ENCODE assay signal across 27 mouse cellular contexts in the genomic region with DNA sequence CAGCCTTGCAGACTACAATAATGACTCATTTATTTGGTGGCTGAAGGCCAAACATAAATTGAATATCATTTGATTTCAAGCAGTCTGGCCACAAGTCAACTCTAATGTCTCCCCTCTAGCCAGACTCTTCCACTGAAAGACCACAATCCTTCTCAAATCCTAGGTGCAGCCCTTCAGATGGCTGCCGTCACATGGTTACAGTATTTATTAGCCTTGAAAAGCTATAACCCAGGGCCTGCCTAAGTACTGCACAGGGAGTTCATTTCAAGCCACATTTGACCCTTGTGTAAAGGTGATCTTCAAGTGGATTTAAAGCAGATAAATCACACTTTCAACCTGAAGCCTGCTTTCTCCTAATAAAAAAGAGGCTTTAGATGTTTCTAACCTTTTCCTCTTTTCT. TPM values are rescaled to one million over a fixed set of nuclear protein-coding genes. Genes with fewer than 3 reads are reported as not detected.
DNase-seq lines count a peak whose midpoint lies in the region; ATAC-seq and TF ChIP-seq lines count a peak whose summit lies in the region.
"Had no signal": no experiment of that assay in that cellular context is flagged by ENCODE, and none has a peak within 500 bp of the region (broad histone marks: within the 10 kb centered on the region; RNA-seq: fewer than 3 reads in every experiment).

No protein-coding gene starts in this region.

- peak; percentile 17 for DNase-seq in embryo, embryonic 10.5 days (ENCODE audit: low spot score)
- DNase-seq in embryo, embryonic 9.5 days (ENCODE audit: extremely low spot score), result no peak
- no peak for DNase-seq in layer of hippocampus, adult 2 months (ENCODE audit: low spot score in 2 of 2)
- DNase-seq in layer of hippocampus, adult 18-20 months (ENCODE audit: low spot score in 2 of 2), result no peak
- DNase-seq in NIH3T3 (ENCODE audit: low read depth), result peak; percentile 40
- DNase-seq in left cerebral cortex, adult 18-20 months (ENCODE audit: low spot score in 2 of 2), result no peak
- DNase-seq: cerebellum, adult 9-11 months; gastrocnemius, postnatal 25 days; heart, postnatal 10 days; kidney, adult 18-20 months; layer of hippocampus, postnatal 36 days; thymus, postnatal 14 days had no signal

- TF ChIP-seq CTCF in layer of hippocampus, adult 2 months (conservative IDR thresholded peaks at IDR 0.05), result no peak

- WGBS in neural tube, embryonic 14.5 days, result 34% methylated on average over 1 of the region's 1 CpGs

- H3K4me2 ChIP-seq in neural tube, embryonic 14.5 days (ENCODE audit: low read depth, low read length), result no peak overlapping the region
- H3K4me2 ChIP-seq: heart, embryonic 11.5 days had no signal

- no peaks in the 10 kb centered on the region for H3K9me3 ChIP-seq in neural tube, embryonic 14.5 days (ENCODE audit: control insufficient read depth, low read length)

- H3K4me1 ChIP-seq in neural tube, embryonic 14.5 days (ENCODE audit: control insufficient read depth, insufficient read depth, low read length), result no peaks in the 10 kb centered on the region

- no peak overlapping the region for H3K4me3 ChIP-seq in layer of hippocampus, adult 2 months
- no peak overlapping the region for H3K4me3 ChIP-seq in neural tube, embryonic 14.5 days (ENCODE audit: low read depth, low read length)
- H3K4me3 ChIP-seq: erythroblast, embryonic 14.5 days had no signal

- no peaks in the 10 kb centered on the region for H3K36me3 ChIP-seq in neural tube, embryonic 14.5 days (ENCODE audit: control insufficient read depth, insufficient read depth, low read length)
- H3K36me3 ChIP-seq: G1E had no signal

- peak; percentile 50; the same call in 1 of the 2 replicates for ATAC-seq in neural tube, embryonic 14.5 days (ENCODE audit: low read depth)
- ATAC-seq: forebrain, embryonic 14.5 days had no signal

- no peaks in the 10 kb centered on the region for H3K27me3 ChIP-seq in neural tube, embryonic 14.5 days (ENCODE audit: control insufficient read depth, insufficient read depth, low read length)

- peak overlapping the region; percentile 48; the same call in 1 of the 2 replicates for H3K27ac ChIP-seq in layer of hippocampus, adult 2 months
- H3K27ac ChIP-seq in neural tube, embryonic 14.5 days (ENCODE audit: low read depth, low read length), result no peak overlapping the region
- H3K27ac ChIP-seq: kidney, postnatal 0 days; liver, embryonic 14.5 days; macrophage had no signal

- no peak overlapping the region for H3K9ac ChIP-seq in neural tube, embryonic 14.5 days (replicated peaks; ENCODE audit: low read depth, low read length)
- H3K9ac ChIP-seq: liver, embryonic 14.5 days had no signal

RNA-seq across cellular contexts. Expression of a gene that starts 37.7 kb away (rescaled TPM):
- not detected for total RNA-seq in layer of hippocampus, adult 2 months (2021)
- total RNA-seq in layer of hippocampus, adult 18-20 months (2021), result not detected
- not detected in 2 replicates for polyA plus RNA-seq in neural tube, embryonic 14.5 days (2014; fragmentation: Nextera tagmentation; extraction: Ambion mirVana)
- not detected for total RNA-seq in left cerebral cortex, adult 18-20 months (2021)
- total RNA-seq: adrenal gland, adult 18-20 months; G1E; gastrocnemius, postnatal 25 days; heart, postnatal 10 days; layer of hippocampus, postnatal 36 days; left cerebral cortex, postnatal 25 days had no signal
- polyA plus RNA-seq: erythroblast, embryonic 14.5 days; forebrain, embryonic 14.5 days; G1E; heart, embryonic 11.5 days; kidney, postnatal 0 days; limb, embryonic 14.5 days; liver, embryonic 14.5 days; lung, embryonic 16.5 days; macrophage; neural tube, embryonic 11.5 days; small intestine, adult 2 months; testis, adult 2 months had no signal

Comparison
In these comparisons a context has a peak if more than half of its experiments do, and no peak if none do; other contexts are left out.
1. DNase-seq: peak in embryo, embryonic 10.5 days (single experiment) and NIH3T3 (single experiment); none in embryo, embryonic 9.5 days (single experiment), layer of hippocampus, adult 2 months (0 of 2), layer of hippocampus, adult 18-20 months (0 of 2) and left cerebral cortex, adult 18-20 months (0 of 2).